Mouse (Mus musculus) embryonic facial prominence, embryonic 10.5 days (tissue): ENCODE results near the gene Dnase1l3. TPM values are rescaled to one million over a fixed set of nuclear protein-coding genes. Genes with fewer than 3 reads are reported as not detected.

ENCODE experiments used
- DNase-seq: peaks from one replicate; pipeline ENCODE4 v3.0.0-alpha.2; 2017; ENCODE audit warnings: low spot score
- H3K27ac ChIP-seq: fragments of 300-500 bp; sonication (generic); replicated peaks from 2 replicates; pipeline ENCODE4 v1.5.1; 2016; ENCODE audit warnings: mild to moderate bottlenecking
- H3K27me3 ChIP-seq: fragments of 300-500 bp; sonication (generic); replicated peaks from 2 replicates; pipeline ENCODE4 v1.6.1; 2016; ENCODE audit warnings: low read depth, mild to moderate bottlenecking; ENCODE audit not compliant: poor library complexity, severe bottlenecking
- H3K36me3 ChIP-seq: fragments of 300-500 bp; sonication (generic); replicated peaks from 2 replicates; pipeline ENCODE4 v1.6.1; 2016; ENCODE audit warnings: mild to moderate bottlenecking, moderate library complexity
- H3K4me1 ChIP-seq: fragments of 300-500 bp; sonication (generic); 2 replicates; pipeline ENCODE4 v1.6.1; 2016
- H3K4me3 ChIP-seq: fragments of 300-500 bp; sonication (generic); 2 replicates; pipeline ENCODE4 v1.5.1; 2016; ENCODE audit warnings: mild to moderate bottlenecking, moderate library complexity
- H3K9me3 ChIP-seq: fragments of 300-500 bp; sonication (generic); 2 replicates; pipeline ENCODE4 v1.6.1; 2016; ENCODE audit warnings: mild to moderate bottlenecking
- WGBS: fragments of 180-500 bp; shearing (Covaris S2); methylation state at CpG from one replicate; pipeline ENCODE4 v1.1.7; 2016; 5-methylcytosine and 5-hydroxymethylcytosine counted together
- polyA plus RNA-seq: library from polyadenylated mRNA; unstranded; fragments of >200 nt; fragmentation: Nextera tagmentation; extraction: Ambion mirVana; gene quantifications from 2 replicates; pipeline ENCODE4 v1.2.1, GENCODE M21; 2016

Dnase1l3 gene
- polyA plus RNA-seq, 1 experiment from 2014 or later = 0.04 TPM

DNA sequence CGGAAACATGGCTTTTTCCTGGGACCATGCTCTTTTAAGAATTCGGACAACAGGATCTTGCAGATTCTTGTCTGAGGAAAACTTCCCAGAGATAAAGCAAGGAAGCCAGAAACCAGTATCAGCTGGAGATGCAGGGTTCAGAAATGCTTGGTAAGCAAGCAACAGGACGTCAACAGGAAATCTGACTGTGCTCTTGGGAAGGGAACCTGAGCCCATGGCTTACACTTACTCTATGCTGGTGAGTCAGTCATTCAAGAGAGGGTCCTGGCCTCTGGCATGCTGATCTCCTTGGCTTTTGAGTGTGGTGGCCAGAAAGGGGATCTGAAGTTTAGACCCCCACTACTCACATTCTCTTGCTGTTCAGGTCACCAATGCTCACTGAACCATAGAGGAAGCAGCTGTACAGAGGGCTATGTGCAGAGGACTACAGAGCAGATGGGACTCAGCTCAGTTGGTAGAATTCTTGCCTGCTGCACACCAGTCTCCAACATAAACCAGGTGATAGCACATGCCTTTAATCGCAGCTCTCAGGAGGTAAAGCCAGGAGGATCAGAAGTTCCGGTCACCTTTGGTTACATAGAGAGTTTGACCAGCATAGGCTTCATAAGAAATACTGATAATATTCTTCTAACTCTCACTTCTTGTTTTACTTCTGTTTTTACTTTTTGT lies 3.1 kb downstream of the Dnase1l3 start:
- 77% methylated on average over 5 of the region's 5 CpGs for WGBS
- H3K9me3 ChIP-seq = no peaks in the 10 kb centered on the region

GRCm38 (mm10) chr14:7989961-7990360 lies 4.4 kb downstream of the Dnase1l3 start:
- Histone ChIP-seq H3K27ac (no peak overlapping the region), H3K36me3 (no peaks in the 10 kb centered on the region), H3K27me3 (no peaks in the 10 kb centered on the region), H3K4me3 (no peak overlapping the region), H3K9me3 (no peaks in the 10 kb centered on the region), H3K4me1 (0 out of 2 replicates have a peak, but pooled peaks cover 4% of the 10 kb centered on the region)
- WGBS = 84% methylated on average over 3 of the region's 3 CpGs
- no peak for DNase-seq

More for the DNA sequence above, 3.1 kb downstream of the Dnase1l3 start:
- Histone ChIP-seq H3K36me3 (no peaks in the 10 kb centered on the region), H3K4me1 (0 out of 2 replicates have a peak, but pooled peaks cover 4% of the 10 kb centered on the region), H3K27me3 (no peaks in the 10 kb centered on the region), H3K27ac (no peak overlapping the region), H3K4me3 (no peak overlapping the region)
- DNase-seq = no peak

GRCm38 (mm10) chr14:7989371-7989770 lies 5.0 kb downstream of the Dnase1l3 start:
- H3K27ac ChIP-seq = no peak overlapping the region
- H3K27me3 ChIP-seq = no peaks in the 10 kb centered on the region
- H3K4me3 ChIP-seq = no peak overlapping the region
- no peak for DNase-seq
- no peaks in the 10 kb centered on the region for H3K9me3 ChIP-seq
- H3K4me1 ChIP-seq = 0 out of 2 replicates have a peak, but pooled peaks cover 4% of the 10 kb centered on the region
- 56% methylated on average over 1 of the region's 1 CpGs for WGBS
- H3K36me3 ChIP-seq = no peaks in the 10 kb centered on the region

- WGBS = 89% methylated on average over 6 of the region's 6 CpGs
- no peaks in the 10 kb centered on the region for H3K36me3 ChIP-seq
- no peak for DNase-seq
- no peak overlapping the region for H3K27ac ChIP-seq
- no peaks in the 10 kb centered on the region for H3K9me3 ChIP-seq
- 0 out of 2 replicates have a peak, but pooled peaks cover 4% of the 10 kb centered on the region for H3K4me1 ChIP-seq
- H3K27me3 ChIP-seq = no peaks in the 10 kb centered on the region
- no peak overlapping the region for H3K4me3 ChIP-seq
Measured at GRCm38 (mm10) chr14:7986913-7987312, 7.5 kb downstream of the Dnase1l3 start.

GRCm38 (mm10) chr14:7981226-7981625 lies 13.1 kb downstream of the Dnase1l3 start:
- Histone ChIP-seq H3K27me3 (no peaks in the 10 kb centered on the region), H3K4me3 (no peak overlapping the region), H3K9me3 (no peaks in the 10 kb centered on the region), H3K27ac (no peak overlapping the region), H3K4me1 (no peaks in the 10 kb centered on the region), H3K36me3 (no peaks in the 10 kb centered on the region)
- DNase-seq = no peak
- 95% methylated on average over 1 of the region's 1 CpGs for WGBS

GRCm38 (mm10) chr14:7978183-7978582 lies 16.2 kb downstream of the Dnase1l3 start:
- Histone ChIP-seq H3K27ac (no peak overlapping the region), H3K36me3 (no peaks in the 10 kb centered on the region), H3K4me3 (no peak overlapping the region), H3K27me3 (no peaks in the 10 kb centered on the region), H3K4me1 (no peaks in the 10 kb centered on the region), H3K9me3 (no peaks in the 10 kb centered on the region)
- 83% methylated on average over 1 of the region's 1 CpGs for WGBS
- no peak for DNase-seq

DNA sequence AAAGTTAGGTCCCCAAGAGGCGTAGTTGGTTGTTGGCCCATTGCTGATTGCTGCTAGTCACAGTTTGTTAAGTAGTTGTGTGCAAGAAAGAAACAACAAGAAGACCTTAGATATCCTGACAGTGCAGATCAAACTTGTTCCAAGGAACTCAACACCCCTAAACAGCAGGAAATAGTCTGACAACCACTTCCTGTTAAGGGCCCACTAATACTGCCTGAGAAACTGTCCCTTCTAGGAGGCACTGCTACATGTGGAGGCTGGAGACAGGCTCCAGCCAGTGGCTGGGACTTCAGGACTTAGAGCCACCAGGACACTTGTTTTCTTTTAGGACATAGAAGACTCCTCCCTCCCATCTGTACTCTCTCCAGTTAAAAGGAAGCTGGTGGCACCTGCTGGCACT lies 16.9 kb downstream of the Dnase1l3 start:
- H3K9me3 ChIP-seq = no peaks in the 10 kb centered on the region
- no peaks in the 10 kb centered on the region for H3K27me3 ChIP-seq
- no peak overlapping the region for H3K27ac ChIP-seq
- DNase-seq = no peak
- H3K4me1 ChIP-seq = no peaks in the 10 kb centered on the region
- WGBS = 97% methylated on average over 1 of the region's 1 CpGs
- no peak overlapping the region for H3K4me3 ChIP-seq
- no peaks in the 10 kb centered on the region for H3K36me3 ChIP-seq

DNA sequence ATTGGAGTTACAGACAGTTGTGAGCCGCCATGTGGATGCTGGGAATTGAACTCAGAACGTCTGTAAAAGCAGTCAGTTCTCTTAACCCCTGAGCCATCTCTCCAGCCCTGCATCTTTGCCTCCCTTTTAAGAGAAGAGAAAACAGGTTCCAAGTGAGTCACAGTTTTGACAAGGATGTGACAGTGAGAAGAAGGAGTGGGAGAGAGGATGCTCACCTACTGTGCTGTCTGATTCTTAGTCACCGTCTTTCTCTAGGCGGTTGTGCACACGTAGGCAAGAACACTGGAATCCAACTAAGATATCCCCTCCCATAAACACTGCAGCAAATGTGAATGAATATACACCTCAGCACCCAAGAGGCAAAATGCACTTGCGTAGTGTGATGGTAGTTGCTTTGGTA lies 19.2 kb downstream of the Dnase1l3 start:
- Histone ChIP-seq H3K27me3 (no peaks in the 10 kb centered on the region), H3K4me1 (no peaks in the 10 kb centered on the region), H3K36me3 (no peaks in the 10 kb centered on the region), H3K9me3 (no peaks in the 10 kb centered on the region), H3K4me3 (no peak overlapping the region), H3K27ac (no peak overlapping the region)
- WGBS = 87% methylated on average over 6 of the region's 6 CpGs
- no peak for DNase-seq

DNA sequence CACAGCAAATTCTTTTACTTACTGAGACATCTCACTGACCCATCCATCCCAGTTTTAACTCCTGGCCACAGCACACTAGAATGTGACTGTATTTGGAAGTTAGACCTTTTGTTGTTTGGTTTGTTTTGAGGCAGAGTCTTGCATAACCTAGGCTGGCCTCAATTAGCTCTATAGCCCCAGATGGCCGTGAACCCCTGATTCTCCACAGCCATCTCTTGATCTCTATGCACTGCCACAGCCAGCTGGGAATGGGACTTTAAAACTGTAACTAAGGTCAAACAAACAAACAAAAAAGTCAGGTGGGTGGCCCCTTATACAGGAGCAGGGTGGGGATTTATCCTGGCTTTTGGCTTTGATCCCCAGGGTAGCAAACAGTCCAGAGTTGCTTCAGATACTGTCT lies 19.7 kb downstream of the Dnase1l3 start:
- no peak overlapping the region for H3K27ac ChIP-seq
- no peak overlapping the region for H3K4me3 ChIP-seq
- DNase-seq = no peak
- 72% methylated on average over 1 of the region's 1 CpGs for WGBS
- H3K27me3 ChIP-seq = no peaks in the 10 kb centered on the region
- H3K9me3 ChIP-seq = no peaks in the 10 kb centered on the region
- no peaks in the 10 kb centered on the region for H3K4me1 ChIP-seq
- H3K36me3 ChIP-seq = no peaks in the 10 kb centered on the region

DNA sequence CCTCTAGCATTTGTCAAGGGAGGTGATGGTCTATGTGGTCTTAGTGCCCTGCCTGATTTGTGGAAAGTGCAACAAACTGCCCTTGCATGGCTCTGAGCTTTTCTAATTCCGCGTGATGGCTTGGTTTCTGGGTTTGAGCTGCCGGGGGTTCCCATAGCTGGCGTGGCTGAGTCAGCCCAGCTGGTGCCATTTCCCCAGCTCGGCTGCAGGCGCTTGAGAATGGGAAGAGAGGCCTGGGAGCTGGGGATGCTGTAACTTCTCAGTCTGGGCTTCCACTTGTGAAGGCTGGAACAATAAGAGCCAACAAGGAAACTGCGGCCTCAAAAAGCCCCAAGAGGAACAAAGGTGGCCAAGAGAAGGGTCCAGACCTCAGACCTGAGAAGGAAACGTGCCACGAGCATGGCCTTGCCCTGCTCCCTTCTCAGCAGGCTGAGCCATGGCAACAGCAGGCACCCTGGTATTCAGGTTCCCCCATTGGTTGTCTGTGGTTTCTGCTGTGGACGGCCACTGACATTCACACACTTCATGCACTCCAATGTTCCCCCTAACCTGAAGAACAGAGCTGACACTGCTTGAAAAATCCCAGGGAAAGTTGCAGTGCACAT lies 22.4 kb downstream of the Dnase1l3 start:
- no peaks in the 10 kb centered on the region for H3K9me3 ChIP-seq
- no peaks in the 10 kb centered on the region for H3K36me3 ChIP-seq
- no peak for DNase-seq
- H3K4me1 ChIP-seq = no peaks in the 10 kb centered on the region
- H3K4me3 ChIP-seq = no peak overlapping the region
- H3K27ac ChIP-seq = no peak overlapping the region
- no peaks in the 10 kb centered on the region for H3K27me3 ChIP-seq
- WGBS = 73% methylated on average over 10 of the region's 10 CpGs

- Histone ChIP-seq H3K4me3 (no peak overlapping the region), H3K9me3 (no peaks in the 10 kb centered on the region), H3K36me3 (no peaks in the 10 kb centered on the region), H3K27ac (no peak overlapping the region), H3K27me3 (no peaks in the 10 kb centered on the region), H3K4me1 (0 out of 2 replicates have a peak, but pooled peaks cover 4% of the 10 kb centered on the region)
- WGBS = 57% methylated on average over 11 of the region's 11 CpGs
- peak; percentile 67 for DNase-seq
Measured at GRCm38 (mm10) chr14:7964219-7964889, 30.0 kb downstream of the Dnase1l3 start.

GRCm38 (mm10) chr14:7963160-7963559 lies 31.2 kb downstream of the Dnase1l3 start:
- Histone ChIP-seq H3K27ac (no peak overlapping the region), H3K27me3 (no peaks in the 10 kb centered on the region), H3K36me3 (no peaks in the 10 kb centered on the region), H3K4me3 (no peak overlapping the region), H3K4me1 (0 out of 2 replicates have a peak, but pooled peaks cover 4% of the 10 kb centered on the region), H3K9me3 (no peaks in the 10 kb centered on the region)
- 63% methylated on average over 7 of the region's 7 CpGs for WGBS
- no peak for DNase-seq

DNA sequence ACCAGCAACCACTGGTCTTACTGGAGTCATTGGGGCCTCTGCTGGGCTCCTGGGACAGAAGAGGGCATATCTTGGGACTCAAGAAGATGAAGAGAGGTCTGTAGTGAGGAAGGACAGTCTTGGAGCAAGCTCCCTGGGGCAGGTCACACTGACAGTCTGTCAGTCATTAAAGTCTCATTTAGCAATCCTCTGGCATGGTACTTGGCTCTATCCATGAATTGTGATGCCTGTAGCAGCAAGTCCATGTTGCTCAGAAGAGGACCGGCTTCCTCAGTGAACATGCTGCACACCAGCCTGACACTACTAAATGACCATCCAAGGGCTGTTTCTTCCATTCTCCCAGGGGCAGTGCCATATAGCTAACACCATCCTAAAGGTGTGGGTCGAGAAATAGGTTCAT lies 31.7 kb downstream of the Dnase1l3 start:
- Histone ChIP-seq H3K4me3 (no peak overlapping the region), H3K27me3 (no peaks in the 10 kb centered on the region)

More for the DNA sequence above, 31.7 kb downstream of the Dnase1l3 start:
- Histone ChIP-seq H3K36me3 (no peaks in the 10 kb centered on the region), H3K9me3 (no peaks in the 10 kb centered on the region), H3K4me1 (0 out of 2 replicates have a peak, but pooled peaks cover 4% of the 10 kb centered on the region), H3K27ac (no peak overlapping the region)
- 77% methylated on average over 2 of the region's 2 CpGs for WGBS
- DNase-seq = no peak
